Mouse (Mus musculus) forebrain, embryonic 10.5 days (tissue): ENCODE results near the gene Olfr435. TPM values are rescaled to one million over a fixed set of nuclear protein-coding genes. Genes with fewer than 3 reads are reported as not detected.
"Not testable (repeated sequence)": the region's sequence is repeated elsewhere in the genome, so short reads cannot be mapped to it uniquely, and the experiment has no call there.

Experiments
- DNase-seq: peaks from one replicate; pipeline ENCODE4 v3.0.0-alpha.2; 2017; ENCODE audit warnings: low spot score; ENCODE audit errors: extremely low spot score
- H3K27ac ChIP-seq: fragments of 300-500 bp; sonication (generic); 2 replicates; pipeline ENCODE4 v1.5.1; 2016; ENCODE audit warnings: mild to moderate bottlenecking
- H3K27me3 ChIP-seq: fragments of 300-500 bp; sonication (generic); 2 replicates; pipeline ENCODE4 v1.6.1; 2016; ENCODE audit warnings: mild to moderate bottlenecking; ENCODE audit not compliant: poor library complexity, severe bottlenecking
- H3K36me3 ChIP-seq: fragments of 300-500 bp; sonication (generic); replicated peaks from 2 replicates; pipeline ENCODE4 v1.6.1; 2016; ENCODE audit warnings: mild to moderate bottlenecking, moderate library complexity
- H3K4me1 ChIP-seq: fragments of 300-500 bp; sonication (generic); 2 replicates; pipeline ENCODE4 v1.6.1; 2016
- H3K4me3 ChIP-seq: fragments of 300-500 bp; sonication (generic); 2 replicates; pipeline ENCODE4 v1.5.1; 2016; ENCODE audit warnings: mild to moderate bottlenecking, moderate library complexity
- H3K9me3 ChIP-seq: fragments of 300-500 bp; sonication (generic); 2 replicates; pipeline ENCODE4 v1.6.1; 2016; ENCODE audit warnings: mild to moderate bottlenecking, moderate library complexity
- WGBS: fragments of 180-500 bp; shearing (Covaris S2); methylation state at CpG from one replicate; pipeline ENCODE4 v1.1.7; 2016; 5-methylcytosine and 5-hydroxymethylcytosine counted together
- polyA plus RNA-seq: library from polyadenylated mRNA; unstranded; fragments of >200 nt; fragmentation: Nextera tagmentation; extraction: Ambion mirVana; gene quantifications from 2 replicates; pipeline ENCODE4 v1.2.1, GENCODE M21; 2016

The Olfr435 gene
- polyA plus RNA-seq: not detected in 2 replicates

GRCm38 (mm10) chr6:43196781-43197180 lies at the start of gene Olfr435:
Gene Olfr435, plus strand, starts transcription at chr6:43197146.
- no peak within 1 kb of the TSS for H3K27ac ChIP-seq

GRCm38 (mm10) chr6:43159502-43159901 lies 37.4 kb upstream of the Olfr435 start:
- WGBS: 78% methylated on average over 1 of the region's 1 CpGs
- DNase-seq: no peak
- H3K27ac ChIP-seq: no peak overlapping the region

More at GRCm38 (mm10) chr6:43196781-43197180, at the start of gene Olfr435:
- Histone ChIP-seq H3K4me1 (no peaks in the 10 kb centered on the region), H3K4me3 (no peak within 1 kb of the TSS), H3K9me3 (no peaks in the 10 kb centered on the region), H3K27me3 (no peaks in the 10 kb centered on the region), H3K36me3 (no peaks in the 10 kb centered on the region)
- DNase-seq: no peak

GRCm38 (mm10) chr6:43162982-43163381 lies 34.0 kb upstream of the Olfr435 start, which contains the start of gene Olfr437:
Gene Olfr437, plus strand, starts transcription at chr6:43163282.
- Histone ChIP-seq H3K9me3 (no peaks in the 10 kb centered on the region), H3K27ac (no peak within 1 kb of the TSS), H3K4me3 (no peak within 1 kb of the TSS), H3K27me3 (no peaks in the 10 kb centered on the region), H3K36me3 (no peaks in the 10 kb centered on the region), H3K4me1 (no peaks in the 10 kb centered on the region)
- 72% methylated on average over 3 of the region's 3 CpGs for WGBS
- DNase-seq: no peak

More at GRCm38 (mm10) chr6:43159502-43159901, 37.4 kb upstream of the Olfr435 start:
- no peaks in the 10 kb centered on the region for H3K36me3 ChIP-seq
- H3K27me3 ChIP-seq: no peaks in the 10 kb centered on the region
- no peaks in the 10 kb centered on the region for H3K9me3 ChIP-seq
- H3K4me1 ChIP-seq: no peaks in the 10 kb centered on the region
- no peak overlapping the region for H3K4me3 ChIP-seq

- Histone ChIP-seq H3K4me1 (no peaks in the 10 kb centered on the region), H3K4me3 (no peak overlapping the region), H3K27ac (no peak overlapping the region), H3K36me3 (no peaks in the 10 kb centered on the region), H3K27me3 (no peaks in the 10 kb centered on the region), H3K9me3 (no peaks in the 10 kb centered on the region)
- no peak for DNase-seq
- WGBS: 90% methylated on average over 4 of the region's 4 CpGs
Observed at GRCm38 (mm10) chr6:43167246-43167645, 29.7 kb upstream of the Olfr435 start.

GRCm38 (mm10) chr6:43171840-43172239 lies 25.1 kb upstream of the Olfr435 start, which contains the start of gene Olfr13:
Gene Olfr13, plus strand, starts transcription at chr6:43172140.
- H3K4me3 ChIP-seq: no peak within 1 kb of the TSS
- H3K27ac ChIP-seq: no peak within 1 kb of the TSS
- 81% methylated on average over 4 of the region's 4 CpGs for WGBS
- H3K27me3 ChIP-seq: no peaks in the 10 kb centered on the region
- H3K4me1 ChIP-seq: no peaks in the 10 kb centered on the region
- no peaks in the 10 kb centered on the region for H3K9me3 ChIP-seq
- no peaks in the 10 kb centered on the region for H3K36me3 ChIP-seq
- DNase-seq: no peak

GRCm38 (mm10) chr6:43178129-43178528 lies 18.8 kb upstream of the Olfr435 start:
- Histone ChIP-seq H3K4me3 (no peak overlapping the region), H3K9me3 (no peaks in the 10 kb centered on the region), H3K4me1 (no peaks in the 10 kb centered on the region), H3K27ac (no peak overlapping the region), H3K27me3 (no peaks in the 10 kb centered on the region), H3K36me3 (no peaks in the 10 kb centered on the region)
- WGBS: 88% methylated on average over 1 of the region's 1 CpGs
- no peak for DNase-seq

- no peak for DNase-seq
- no peaks in the 10 kb centered on the region for H3K27me3 ChIP-seq
- H3K27ac ChIP-seq: no peak overlapping the region
- no peak overlapping the region for H3K4me3 ChIP-seq
- H3K36me3 ChIP-seq: no peaks in the 10 kb centered on the region
- H3K9me3 ChIP-seq: no peaks in the 10 kb centered on the region
- H3K4me1 ChIP-seq: no peaks in the 10 kb centered on the region
- WGBS: 76% methylated on average over 6 of the region's 6 CpGs
Observed at GRCm38 (mm10) chr6:43178584-43179501, 18.1 kb upstream of the Olfr435 start.

- Histone ChIP-seq H3K27ac (no peak overlapping the region), H3K4me1 (no peaks in the 10 kb centered on the region), H3K9me3 (no peaks in the 10 kb centered on the region), H3K4me3 (no peak overlapping the region), H3K27me3 (no peaks in the 10 kb centered on the region), H3K36me3 (no peaks in the 10 kb centered on the region)
- no peak for DNase-seq
- WGBS: 89% methylated on average over 3 of the region's 3 CpGs
Observed at GRCm38 (mm10) chr6:43190986-43191385, 6.0 kb upstream of the Olfr435 start.

- Histone ChIP-seq H3K9me3 (no peaks in the 10 kb centered on the region), H3K27me3 (no peaks in the 10 kb centered on the region), H3K4me1 (no peaks in the 10 kb centered on the region), H3K36me3 (no peaks in the 10 kb centered on the region), H3K27ac (no peak overlapping the region), H3K4me3 (no peak overlapping the region)
- WGBS: 90% methylated on average over 3 of the region's 3 CpGs
- DNase-seq: no peak
Observed at GRCm38 (mm10) chr6:43198094-43198493, 1.1 kb downstream of the Olfr435 start.

- Histone ChIP-seq H3K4me1 (no peaks in the 10 kb centered on the region), H3K36me3 (no peaks in the 10 kb centered on the region), H3K27ac (no peak overlapping the region), H3K9me3 (no peaks in the 10 kb centered on the region), H3K4me3 (no peak overlapping the region), H3K27me3 (no peaks in the 10 kb centered on the region)
- no peak for DNase-seq
Observed at GRCm38 (mm10) chr6:43202786-43203185, 5.8 kb downstream of the Olfr435 start.

- DNase-seq: no peak
- H3K4me3 ChIP-seq: no peak overlapping the region
- H3K36me3 ChIP-seq: no peaks in the 10 kb centered on the region
- H3K27ac ChIP-seq: no peak overlapping the region
- 40% methylated on average over 2 of the region's 2 CpGs for WGBS
- no peaks in the 10 kb centered on the region for H3K4me1 ChIP-seq
- H3K9me3 ChIP-seq: no peaks in the 10 kb centered on the region
- no peaks in the 10 kb centered on the region for H3K27me3 ChIP-seq
Observed at GRCm38 (mm10) chr6:43205355-43205754, 8.4 kb downstream of the Olfr435 start.

GRCm38 (mm10) chr6:43212873-43213272 lies 15.9 kb downstream of the Olfr435 start, which contains the start of gene Olfr434:
Gene Olfr434, plus strand, starts transcription at chr6:43213021.
- H3K27ac ChIP-seq, H3K4me1 ChIP-seq, H3K9me3 ChIP-seq, H3K36me3 ChIP-seq, DNase-seq, H3K4me3 ChIP-seq, H3K27me3 ChIP-seq: not testable (repeated sequence)

GRCm38 (mm10) chr6:43231255-43231654 lies 34.3 kb downstream of the Olfr435 start, which contains the start of gene Olfr47:
Gene Olfr47, plus strand, starts transcription at chr6:43231529.
- H3K36me3 ChIP-seq, H3K4me3 ChIP-seq, H3K27ac ChIP-seq, H3K4me1 ChIP-seq, H3K27me3 ChIP-seq, DNase-seq, H3K9me3 ChIP-seq: not testable (repeated sequence)
- 90% methylated on average over 1 of the region's 1 CpGs for WGBS
